Mouse (Mus musculus) adrenal gland (tissue): ENCODE measurements around the gene Ascl2.

Experiments
- intact Hi-C: fragments of 180-260 bp; cut with DNase I; formaldehyde crosslinking; loops from one replicate; pipeline ENCODE4 v1.15.1; 2025

The Ascl2 gene

GRCm38 (mm10) chr7:143004727-143005343 is 35.8 kb upstream of the Ascl2 start, which contains the start of gene Tspan32:
Tspan32 (plus strand) TSS chr7:143005046.
- intact Hi-C loops: loop anchor here (5.0 kb wide), 2 partner anchors 47 to 108 kb away; partner anchors contain the start of gene Cd81

- intact Hi-C loops: loop anchor here (5.0 kb wide), 1 partner anchor 105 kb away; no protein-coding TSS in a partner anchor
Observed at GRCm38 (mm10) chr7:143002679-143003078, 33.6 kb upstream of the Ascl2 start.

GRCm38 (mm10) chr7:142997403-142998150 is 28.5 kb upstream of the Ascl2 start:
- intact Hi-C loops: no loop called here

- intact Hi-C loops: no loop called here
Observed at GRCm38 (mm10) chr7:142996998-142997397, 27.9 kb upstream of the Ascl2 start.

GRCm38 (mm10) chr7:142995630-142996338 is 26.7 kb upstream of the Ascl2 start:
- intact Hi-C loops: no loop called here

GRCm38 (mm10) chr7:142995004-142995403 is 25.9 kb upstream of the Ascl2 start:
- intact Hi-C loops: no loop called here

DNA sequence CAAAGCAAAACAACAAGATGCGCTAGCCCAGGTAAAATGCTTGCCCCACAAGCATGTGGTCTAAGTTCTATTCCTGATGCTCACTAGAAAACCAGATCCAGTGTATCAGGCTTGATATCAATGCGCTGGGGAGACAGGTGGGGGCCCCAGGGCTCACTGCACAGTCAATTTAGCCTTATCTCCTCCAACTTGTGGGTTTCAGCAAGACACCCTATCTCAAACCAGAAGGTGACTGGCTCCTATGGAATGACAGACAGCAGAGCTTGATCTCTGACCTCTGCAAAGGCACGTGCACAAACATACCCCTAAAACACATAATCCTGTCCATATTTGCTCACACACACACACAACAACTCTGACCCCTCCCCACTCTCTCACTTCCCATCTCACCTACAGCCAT is 18.7 kb upstream of the Ascl2 start:
- intact Hi-C loops: no loop called here

- intact Hi-C loops: no loop called here
Observed at GRCm38 (mm10) chr7:142985146-142985545, 16.1 kb upstream of the Ascl2 start.

GRCm38 (mm10) chr7:142981908-142982307 is 12.8 kb upstream of the Ascl2 start:
- intact Hi-C loops: no loop called here

DNA sequence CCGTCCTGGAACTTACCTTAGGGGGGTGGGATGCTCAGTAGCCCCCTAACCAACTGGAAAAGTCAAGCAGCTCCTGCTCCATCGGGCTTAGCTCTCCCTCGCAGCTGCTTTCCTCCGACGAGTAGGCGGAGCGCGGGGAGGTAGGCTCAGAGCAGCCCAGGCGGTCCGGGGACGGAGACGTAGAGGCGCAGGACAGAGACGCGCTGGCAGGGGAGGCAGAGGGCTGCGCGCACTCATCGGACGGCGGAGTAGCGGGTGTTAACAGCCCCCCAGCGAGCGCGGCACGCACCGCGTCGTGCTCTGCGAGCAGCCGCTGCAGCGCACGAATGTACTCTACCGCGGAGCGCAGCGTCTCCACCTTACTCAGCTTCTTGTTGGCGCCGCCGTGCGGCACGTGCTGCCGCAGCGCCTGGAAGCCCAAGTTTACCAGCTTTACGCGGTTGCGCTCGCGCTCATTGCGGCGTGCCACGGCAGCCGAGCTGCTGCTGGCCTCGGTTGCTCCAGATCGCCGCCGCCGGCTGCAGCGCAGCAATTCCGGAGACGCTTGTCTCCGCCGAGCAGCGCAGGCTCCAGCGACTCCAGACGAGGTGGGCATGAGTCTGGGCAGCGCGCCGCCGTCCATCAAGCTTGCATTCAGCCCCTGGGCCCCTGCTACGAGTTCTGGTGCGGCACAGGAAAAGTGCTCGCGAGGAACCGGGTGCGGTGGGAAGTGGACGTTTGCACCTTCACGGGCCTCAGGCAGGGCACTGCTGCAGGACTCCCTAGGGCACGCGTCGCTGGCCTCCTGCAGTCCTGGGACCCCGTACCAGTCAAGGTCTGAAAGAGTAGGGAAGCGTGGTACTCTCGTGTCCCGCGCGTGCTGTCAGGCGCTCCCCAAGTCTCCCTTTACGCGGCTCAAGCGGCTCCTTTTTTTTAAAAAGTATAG is 918 bp downstream of the Ascl2 start:
- intact Hi-C loops: no loop called here

- intact Hi-C loops: no loop called here
Observed at GRCm38 (mm10) chr7:142967414-142967883, 1.6 kb downstream of the Ascl2 start.

- intact Hi-C loops: no loop called here
Observed at GRCm38 (mm10) chr7:142959752-142960151, 9.3 kb downstream of the Ascl2 start.

GRCm38 (mm10) chr7:142958817-142959216 is 10.2 kb downstream of the Ascl2 start:
- intact Hi-C loops: no loop called here

- intact Hi-C loops: no loop called here
Observed at GRCm38 (mm10) chr7:142956018-142956417, 13.0 kb downstream of the Ascl2 start.

- intact Hi-C loops: no loop called here
Observed at GRCm38 (mm10) chr7:142949568-142949967, 19.5 kb downstream of the Ascl2 start.

DNA sequence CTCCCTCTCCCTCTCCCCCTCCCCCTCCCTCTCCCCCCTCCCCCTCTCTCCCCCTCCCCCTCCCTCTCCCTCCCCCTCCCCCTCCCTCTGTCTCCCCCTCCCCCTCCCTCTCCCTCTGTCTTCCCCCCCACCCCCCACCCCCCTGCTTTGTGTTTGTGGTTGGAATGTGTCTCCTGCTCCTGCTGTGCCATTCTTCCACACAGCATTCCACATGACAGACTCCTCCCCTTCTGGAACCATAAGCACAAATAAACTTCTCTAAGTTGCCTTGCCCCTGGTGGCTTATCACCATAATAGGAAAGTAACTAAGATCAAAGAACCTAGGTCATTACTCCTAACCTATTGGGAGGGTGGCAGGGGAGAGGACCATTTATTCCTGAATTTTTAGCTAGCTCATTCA is 31.4 kb downstream of the Ascl2 start:
- intact Hi-C loops: no loop called here

DNA sequence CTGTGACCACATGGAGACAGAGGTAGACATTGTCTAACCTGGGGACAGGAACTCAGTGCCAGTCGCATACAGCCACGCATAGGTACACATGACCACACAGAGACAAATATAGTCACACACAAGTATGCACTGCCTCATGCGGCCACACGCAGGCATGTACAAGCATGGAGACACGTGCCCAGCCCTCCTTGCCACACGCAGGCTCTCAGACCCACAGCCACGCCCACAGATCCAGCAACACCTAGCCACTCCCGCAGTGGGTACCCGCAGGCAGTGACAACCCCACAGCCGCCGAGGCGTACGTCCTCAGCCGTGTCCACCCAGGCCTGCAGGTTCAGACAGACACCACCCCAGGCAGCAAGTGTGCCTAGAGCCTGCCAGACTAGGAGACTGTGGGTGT is 33.4 kb downstream of the Ascl2 start:
- intact Hi-C loops: no loop called here

DNA sequence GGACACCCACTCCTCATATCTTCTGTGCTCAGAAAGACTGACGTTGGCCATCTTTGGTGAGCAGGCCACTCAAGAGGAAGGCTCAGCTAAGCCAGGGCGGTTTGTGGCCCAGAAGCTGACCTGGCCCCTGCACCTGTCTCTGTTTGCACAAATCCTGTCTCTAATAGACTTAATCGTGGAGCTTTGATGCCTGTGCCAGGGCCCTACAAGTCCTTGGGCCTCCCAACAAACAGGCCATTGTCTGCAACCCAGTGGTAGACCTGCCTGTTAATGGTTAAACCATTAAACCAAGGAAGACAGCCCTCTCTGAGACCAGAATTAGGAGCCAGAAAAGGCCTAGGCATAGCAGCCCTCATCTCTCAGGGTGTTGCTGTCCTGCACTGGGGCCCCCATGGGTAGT is 36.6 kb downstream of the Ascl2 start:
- intact Hi-C loops: no loop called here

DNA sequence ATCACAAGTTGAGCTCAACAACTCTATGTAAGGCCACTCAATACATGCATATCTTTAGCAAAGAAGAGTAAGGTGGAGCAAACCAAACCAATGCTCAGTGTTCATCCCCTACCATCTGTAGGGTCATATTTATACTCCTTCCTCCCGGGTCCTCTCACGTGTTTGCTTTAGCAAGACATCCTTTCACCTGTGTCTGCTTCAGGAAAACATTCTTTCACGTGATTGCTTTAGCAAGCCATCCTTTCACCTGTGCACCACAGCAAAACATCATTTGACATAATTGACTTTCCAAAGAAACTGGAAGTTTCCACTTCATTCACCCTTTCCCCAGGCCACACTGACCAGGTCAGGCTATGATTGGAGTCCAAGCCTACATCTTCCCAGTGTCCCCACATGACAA is 38.0 kb downstream of the Ascl2 start, which contains the start of gene Th:
Gene Th, minus strand, starts transcription at position 101 of the 400 bp plus-strand sequence.
- intact Hi-C loops: no loop called here

DNA sequence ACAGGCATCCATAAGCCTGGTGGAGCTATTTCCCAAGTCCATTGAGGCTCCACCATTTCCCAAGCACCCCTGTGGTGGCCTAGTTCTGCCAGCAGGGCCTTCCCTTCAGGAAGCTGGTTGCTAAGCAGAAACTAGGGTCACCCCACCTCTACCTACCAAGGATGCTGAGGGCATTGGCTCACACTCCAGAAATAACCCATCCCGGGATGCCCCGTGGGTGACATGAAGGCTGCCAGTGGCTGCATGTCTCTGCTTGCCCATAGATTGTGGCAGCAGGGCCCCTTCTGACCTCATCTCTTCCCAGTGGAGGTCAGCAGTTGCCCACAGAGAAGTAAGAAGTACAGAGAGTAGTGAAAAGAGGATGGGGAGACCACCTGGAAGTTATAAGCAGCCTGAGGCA is 39.5 kb downstream of the Ascl2 start:
- intact Hi-C loops: no loop called here

- intact Hi-C loops: no loop called here
Observed at GRCm38 (mm10) chr7:142927293-142927692, 41.8 kb downstream of the Ascl2 start.
